Mouse (Mus musculus) G1E (cell line): ENCODE measurements around the gene Clp1. TPM values are rescaled to one million over a fixed set of nuclear protein-coding genes. Genes with fewer than 3 reads are reported as not detected.

Experiments
- ATAC-seq: 2 replicates; pipeline ENCODE4 v1.8.0; 2016; ENCODE audit warnings: mild to moderate bottlenecking; ENCODE audit not compliant: insufficient number of reproducible peaks, poor library complexity, low FRiP score, severe bottlenecking; ENCODE audit errors: extremely low read depth
- DNase-seq: peaks from one replicate; pipeline ENCODE4 v3.0.0; 2012; ENCODE audit warnings: low spot score
- H3K27me3 ChIP-seq: 2 replicates; pipeline ENCODE4 v1.6.1; 2012; ENCODE audit warnings: mild to moderate bottlenecking, low read length, inconsistent platforms; ENCODE audit not compliant: insufficient read depth
- H3K36me3 ChIP-seq: replicated peaks from 2 replicates; pipeline ENCODE3; 2012; ENCODE audit warnings: mild to moderate bottlenecking, inconsistent platforms
- H3K4me1 ChIP-seq: 2 replicates; pipeline ENCODE4 v1.6.1; 2012; ENCODE audit warnings: low read depth, low read length, inconsistent platforms, mixed read lengths; ENCODE audit not compliant: insufficient read depth
- H3K4me3 ChIP-seq: 2 replicates; pipeline ENCODE4 v1.5.1; 2012; ENCODE audit warnings: low read depth, mild to moderate bottlenecking, inconsistent platforms, low read length, moderate library complexity, mixed read lengths
- H3K9me3 ChIP-seq: replicated peaks from 2 replicates; pipeline ENCODE4 v1.6.1; 2012; ENCODE audit warnings: inconsistent platforms
- CTCF ChIP-seq: IDR thresholded peaks from 2 replicates; pipeline ENCODE4 v1.5.1; 2012; ENCODE audit warnings: low read depth, low read length, inconsistent platforms, mixed read lengths
- GATA1 ChIP-seq: IDR thresholded peaks from 2 replicates; pipeline ENCODE4 v1.6.1; 2012; ENCODE audit warnings: borderline replicate concordance, low read length, inconsistent platforms, mixed read lengths
- GATA2 ChIP-seq: IDR thresholded peaks from 2 replicates; pipeline ENCODE4 v1.6.1; 2012; ENCODE audit warnings: low read depth, low read length, inconsistent platforms, borderline replicate concordance
- POLR2AphosphoS5 ChIP-seq: IDR thresholded peaks from 2 replicates; pipeline ENCODE4 v1.6.1; 2012; ENCODE audit warnings: low read depth, low read length, inconsistent platforms; ENCODE audit not compliant: insufficient replicate concordance
- TAL1 ChIP-seq: conservative IDR thresholded peaks from 2 replicates; pipeline ENCODE4 v1.6.1; 2012; ENCODE audit warnings: low read depth, low read length, inconsistent platforms, mixed read lengths
- polyA plus RNA-seq: library from polyadenylated mRNA; stranded (reverse); fragments of >175 nt; gene quantifications from 2 replicates; pipeline ENCODE4 v1.2.3, GENCODE M21; 2012
- total RNA-seq, 2 experiments: library from RNA; stranded (forward) in 1 of 2; stranded (reverse) in 1 of 2; fragments of 200-1000 nt in 1 of 2; fragments of >200 nt in 1 of 2; fragmentation: Nextera tagmentation in 1 of 2; gene quantifications; 2 replicates each; pipeline ENCODE4 v1.2.3; 2014 to 2017

The Clp1 gene
- total and polyA plus RNA-seq, 3 experiments = 1.1 to 44.7 (median 30.0) TPM

DNA sequence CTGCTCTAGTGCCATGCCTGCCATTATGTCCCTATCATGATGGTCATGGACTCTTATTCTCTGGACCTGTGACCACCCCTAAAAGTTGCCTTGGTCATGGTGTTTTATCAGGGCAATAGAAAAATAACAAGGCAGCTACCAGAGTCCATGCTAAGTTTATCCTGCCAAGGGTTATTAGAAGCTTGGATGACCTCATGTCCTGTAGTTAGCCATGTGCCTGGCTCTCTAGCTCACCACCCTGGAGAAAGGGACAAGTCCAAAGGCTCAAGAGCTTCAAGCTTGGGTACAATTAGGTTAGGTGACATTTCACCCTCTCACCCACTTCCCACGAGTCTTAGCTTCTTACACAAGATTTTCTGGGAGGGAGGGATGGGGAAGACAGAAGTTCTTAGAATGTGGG is 35.7 kb upstream of the Clp1 start:
- ATAC-seq (no peak), DNase-seq (no peak)
- no peaks in the 10 kb centered on the region for H3K9me3 ChIP-seq
- TF ChIP-seq GATA2 = no peak
- no peak for TF ChIP-seq POLR2AphosphoS5
- no peak for TF ChIP-seq GATA1
- TF ChIP-seq CTCF = no peak
- no peak for TF ChIP-seq TAL1
- H3K36me3 ChIP-seq = no peaks in the 10 kb centered on the region
- H3K4me1 ChIP-seq = no peaks in the 10 kb centered on the region
- peaks cover 51% of the 10 kb centered on the region for H3K27me3 ChIP-seq
- H3K4me3 ChIP-seq = no peak overlapping the region

DNA sequence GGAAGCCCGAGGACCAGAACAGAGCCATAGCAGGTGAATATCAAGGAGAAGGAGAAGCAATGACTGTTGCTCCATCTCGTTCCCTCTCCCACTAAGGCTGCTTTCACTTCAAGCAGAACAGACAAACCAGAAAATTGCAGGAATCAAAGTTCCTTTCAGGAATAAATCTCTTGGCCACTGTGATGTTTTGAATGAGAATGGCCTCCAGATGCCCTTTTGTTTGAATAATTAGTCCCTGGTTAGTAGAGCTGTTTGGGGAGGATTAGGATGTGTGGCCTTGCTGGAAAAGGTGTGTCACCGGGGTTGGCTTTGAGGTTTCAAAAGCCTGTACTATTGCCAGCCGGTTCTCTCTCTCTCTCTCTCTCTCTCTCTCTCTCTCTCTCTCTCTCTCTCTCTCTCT is 35.1 kb upstream of the Clp1 start:
- Histone ChIP-seq H3K4me3 (no peak overlapping the region), H3K4me1 (no peaks in the 10 kb centered on the region), H3K27me3 (peaks cover 51% of the 10 kb centered on the region), H3K9me3 (no peaks in the 10 kb centered on the region), H3K36me3 (no peaks in the 10 kb centered on the region)
- TF ChIP-seq TAL1 = no peak
- no peak for TF ChIP-seq CTCF
- TF ChIP-seq GATA1 = no peak
- no peak for TF ChIP-seq GATA2
- TF ChIP-seq POLR2AphosphoS5 = no peak
- ATAC-seq (no peak), DNase-seq (no peak)

DNA sequence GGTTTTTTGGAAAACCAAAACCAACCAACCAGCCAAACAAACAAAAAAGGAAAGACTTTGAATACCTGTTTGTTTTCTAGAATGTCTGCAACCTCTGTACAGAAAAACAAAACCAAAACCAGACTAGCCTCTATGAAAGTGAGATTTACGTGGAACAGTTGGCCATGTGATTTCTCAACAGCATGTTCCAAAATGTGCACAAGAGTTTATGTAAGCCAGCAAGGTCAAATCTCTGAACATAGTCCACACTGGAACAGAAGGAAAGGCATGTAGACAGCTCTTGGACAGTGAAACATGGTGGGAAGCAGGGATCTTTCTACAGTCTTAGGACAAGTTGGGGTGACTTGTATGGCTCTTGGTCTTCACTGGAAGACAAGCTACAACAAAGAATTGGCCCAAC is 34.7 kb upstream of the Clp1 start:
- Histone ChIP-seq H3K9me3 (no peaks in the 10 kb centered on the region), H3K27me3 (peaks cover 51% of the 10 kb centered on the region), H3K36me3 (no peaks in the 10 kb centered on the region), H3K4me3 (no peak overlapping the region), H3K4me1 (no peaks in the 10 kb centered on the region)
- no peak for DNase-seq
- TF ChIP-seq POLR2AphosphoS5 = no peak
- TF ChIP-seq TAL1 = no peak
- no peak for TF ChIP-seq GATA2
- TF ChIP-seq GATA1 = no peak
- ATAC-seq = no peak

DNA sequence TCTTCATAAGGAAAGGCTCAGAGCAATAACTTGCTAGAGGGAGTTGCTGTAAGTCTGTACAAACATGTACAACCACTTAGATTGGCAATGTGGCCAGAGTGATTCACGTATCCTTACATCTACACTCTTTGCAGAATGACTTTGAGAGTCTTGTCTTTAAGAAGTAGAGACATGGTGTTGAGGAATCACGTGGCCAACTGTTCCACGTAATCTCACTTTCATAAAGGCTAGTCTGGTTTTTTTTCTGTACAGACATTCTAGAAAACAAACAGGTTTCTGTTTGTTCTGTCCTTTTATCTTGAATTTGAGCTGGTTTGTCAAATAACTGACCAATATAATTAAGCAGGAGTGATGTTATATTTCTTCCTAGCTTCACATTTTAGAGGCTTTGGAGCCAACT is 34.2 kb upstream of the Clp1 start:
- Histone ChIP-seq H3K9me3 (no peaks in the 10 kb centered on the region), H3K27me3 (peaks cover 49% of the 10 kb centered on the region), H3K4me1 (no peaks in the 10 kb centered on the region), H3K4me3 (no peak overlapping the region), H3K36me3 (no peaks in the 10 kb centered on the region)
- ATAC-seq (no peak), DNase-seq (no peak)
- no peak for TF ChIP-seq POLR2AphosphoS5
- no peak for TF ChIP-seq GATA2
- TF ChIP-seq TAL1 = no peak
- TF ChIP-seq CTCF = no peak
- no peak for TF ChIP-seq GATA1

DNA sequence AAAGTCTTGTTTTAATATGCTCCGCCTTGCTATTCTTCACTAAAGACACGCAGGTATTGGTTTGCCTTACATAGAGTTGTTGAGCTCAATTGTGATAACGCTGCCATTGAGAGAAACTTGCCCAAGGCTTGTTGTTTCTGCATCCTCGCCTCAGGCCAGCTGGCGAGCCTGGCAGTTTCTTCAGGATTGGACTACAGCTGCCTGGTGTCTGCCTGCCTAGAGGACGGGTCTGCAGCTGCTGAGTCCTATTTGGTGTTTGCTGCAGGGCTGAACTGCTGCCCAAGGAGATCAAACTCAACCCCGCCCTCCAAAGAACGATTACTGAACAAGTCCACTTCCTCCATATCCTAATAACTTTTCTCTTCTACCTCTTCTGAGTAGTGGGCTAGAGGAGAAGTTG is 33.6 kb upstream of the Clp1 start:
- DNase-seq (no peak), ATAC-seq (no peak)
- H3K4me3 ChIP-seq = no peak overlapping the region
- H3K27me3 ChIP-seq = peaks cover 48% of the 10 kb centered on the region
- no peaks in the 10 kb centered on the region for H3K4me1 ChIP-seq
- no peaks in the 10 kb centered on the region for H3K36me3 ChIP-seq
- no peak for TF ChIP-seq GATA2
- TF ChIP-seq CTCF = no peak
- TF ChIP-seq TAL1 = no peak
- no peak for TF ChIP-seq POLR2AphosphoS5
- TF ChIP-seq GATA1 = no peak
- no peaks in the 10 kb centered on the region for H3K9me3 ChIP-seq

DNA sequence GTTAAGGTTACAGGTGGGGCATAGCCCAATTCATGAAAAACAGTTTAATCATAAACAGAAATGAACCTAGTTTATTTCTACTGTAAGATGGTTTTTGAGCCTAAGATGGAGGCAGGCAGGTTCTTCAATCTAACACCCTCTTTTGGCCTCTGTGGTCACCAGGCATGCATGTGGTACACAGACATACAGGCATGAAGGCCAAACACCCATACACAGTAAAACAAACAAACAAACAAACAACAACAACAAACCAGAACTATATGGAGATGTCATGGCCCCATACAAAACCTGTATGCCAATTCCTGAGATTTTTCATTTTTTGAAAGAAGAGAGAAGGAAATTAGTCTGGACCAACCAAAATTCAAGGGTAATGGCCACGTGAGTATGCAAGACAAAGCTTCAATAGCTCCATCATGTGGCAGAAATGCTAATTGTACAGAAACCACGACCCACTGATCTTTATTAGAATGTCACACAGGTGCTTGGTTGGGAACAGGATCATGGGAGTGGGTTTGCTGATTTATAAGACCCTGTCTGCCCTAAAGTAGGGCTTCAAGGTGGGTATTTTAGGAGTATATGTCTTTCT is 31.5 kb upstream of the Clp1 start:
- Histone ChIP-seq H3K27me3 (peaks cover 33% of the 10 kb centered on the region), H3K4me3 (no peak overlapping the region), H3K9me3 (no peaks in the 10 kb centered on the region), H3K4me1 (no peaks in the 10 kb centered on the region), H3K36me3 (no peaks in the 10 kb centered on the region)
- TF ChIP-seq TAL1 (no peak), POLR2AphosphoS5 (no peak), GATA1 (no peak), GATA2 (no peak), CTCF (no peak)
- no peak for DNase-seq
- peak; percentile 68 for ATAC-seq
